Mouse (Mus musculus) midbrain, embryonic 15.5 days (tissue): ENCODE measurements around the gene Prm1. TPM values are rescaled to one million over a fixed set of nuclear protein-coding genes. Genes with fewer than 3 reads are reported as not detected.

ENCODE experiments used
- ATAC-seq: fragments of 200-750 bp; cut with Nextera tagmentation; replicated peaks from 2 replicates; pipeline ENCODE4 v1.8.0; 2017; ENCODE audit warnings: moderate TSS enrichment
- H3K27ac ChIP-seq: fragments of 300-500 bp; sonication (generic); 2 replicates; pipeline ENCODE4 v1.5.1; 2015; ENCODE audit warnings: mild to moderate bottlenecking, inconsistent platforms
- H3K27me3 ChIP-seq: fragments of 300-500 bp; sonication (generic); replicated peaks from 2 replicates; pipeline ENCODE4 v1.6.1; 2015; ENCODE audit warnings: inconsistent platforms
- H3K36me3 ChIP-seq: fragments of 300-500 bp; sonication (generic); replicated peaks from 2 replicates; pipeline ENCODE4 v1.6.1; 2015; ENCODE audit warnings: inconsistent platforms
- H3K4me1 ChIP-seq: fragments of 300-500 bp; sonication (generic); 2 replicates; pipeline ENCODE4 v1.6.1; 2015; ENCODE audit warnings: inconsistent platforms
- H3K4me2 ChIP-seq: fragments of 300-500 bp; sonication (generic); 2 replicates; pipeline ENCODE4 v1.6.1; 2015; ENCODE audit warnings: inconsistent platforms, mild to moderate bottlenecking, moderate library complexity
- H3K4me3 ChIP-seq: fragments of 300-500 bp; sonication (generic); 2 replicates; pipeline ENCODE4 v1.5.1; 2015; ENCODE audit warnings: mild to moderate bottlenecking, inconsistent platforms
- H3K9ac ChIP-seq: fragments of 300-500 bp; sonication (generic); 2 replicates; pipeline ENCODE4 v1.6.1; 2015; ENCODE audit warnings: mild to moderate bottlenecking, inconsistent platforms
- H3K9me3 ChIP-seq: fragments of 300-500 bp; sonication (generic); 2 replicates; pipeline ENCODE4 v1.6.1; 2016; ENCODE audit warnings: inconsistent platforms
- WGBS: fragments of 180-500 bp; shearing (Covaris S2); methylation state at CpG from one replicate; pipeline ENCODE4 v1.1.7; 2015; ENCODE audit warnings: mixed read lengths; 5-methylcytosine and 5-hydroxymethylcytosine counted together
- polyA plus RNA-seq: library from polyadenylated mRNA; unstranded; fragments of >200 nt; fragmentation: Nextera tagmentation; extraction: Ambion mirVana; gene quantifications from 2 replicates; pipeline ENCODE4 v1.2.1, GENCODE M21; 2015

Prm1 gene
- polyA plus RNA-seq, 1 experiment from 2014 or later: 0.41 TPM

GRCm38 (mm10) chr16:10786288-10786687 lies 19.4 kb downstream of the Prm1 start:
- WGBS: under 1% methylated on average over 9 of the region's 9 CpGs
- peak; percentile 50 for ATAC-seq
- Histone ChIP-seq H3K4me1 (peaks cover 35% of the 10 kb centered on the region), H3K36me3 (no peaks in the 10 kb centered on the region), H3K9me3 (no peaks in the 10 kb centered on the region), H3K4me3 (peak overlapping the region; percentile 53), H3K9ac (peak overlapping the region; percentile 55), H3K27me3 (peaks cover 8% of the 10 kb centered on the region; the same call in 1 of the 2 replicates), H3K27ac (peak overlapping the region; percentile 83), H3K4me2 (peak overlapping the region; percentile 91)

GRCm38 (mm10) chr16:10785371-10786231 lies 20.0 kb downstream of the Prm1 start, which contains the start of gene Socs1:
TSS of gene Socs1 (minus strand) at chr16:10785536.
- Histone ChIP-seq H3K4me3 (peak within 1 kb of the TSS; percentile 53), H3K4me1 (peaks cover 35% of the 10 kb centered on the region), H3K27ac (peak within 1 kb of the TSS; percentile 83), H3K4me2 (peak within 1 kb of the TSS; percentile 91), H3K9ac (peak within 1 kb of the TSS; percentile 55), H3K36me3 (no peaks in the 10 kb centered on the region), H3K27me3 (peaks cover 8% of the 10 kb centered on the region; the same call in 1 of the 2 replicates), H3K9me3 (no peaks in the 10 kb centered on the region)
- WGBS: under 1% methylated on average over 56 of the region's 59 CpGs
- peak; percentile 89 for ATAC-seq

GRCm38 (mm10) chr16:10784793-10785370 lies 20.8 kb downstream of the Prm1 start:
- Histone ChIP-seq H3K27me3 (peaks cover 8% of the 10 kb centered on the region; the same call in 1 of the 2 replicates), H3K36me3 (no peaks in the 10 kb centered on the region), H3K9me3 (no peaks in the 10 kb centered on the region), H3K4me1 (peaks cover 35% of the 10 kb centered on the region), H3K4me2 (peak overlapping the region; percentile 91), H3K9ac (peak overlapping the region; percentile 55), H3K27ac (peak overlapping the region; percentile 83), H3K4me3 (peak overlapping the region; percentile 53)
- under 1% methylated on average over 53 of the region's 55 CpGs for WGBS
- peak; percentile 85 for ATAC-seq

- Histone ChIP-seq H3K9ac (peak overlapping the region; percentile 55), H3K4me3 (peak overlapping the region; percentile 53), H3K4me1 (peaks cover 35% of the 10 kb centered on the region), H3K27me3 (peaks cover 8% of the 10 kb centered on the region; the same call in 1 of the 2 replicates), H3K36me3 (no peaks in the 10 kb centered on the region), H3K4me2 (peak overlapping the region; percentile 91), H3K27ac (peak overlapping the region; percentile 83), H3K9me3 (no peaks in the 10 kb centered on the region)
- peak; percentile 15 for ATAC-seq
- 3% methylated on average over 81 of the region's 81 CpGs for whole genome bisulfite sequencing
Measured at GRCm38 (mm10) chr16:10783883-10784792, 21.5 kb downstream of the Prm1 start.

- WGBS: 70% methylated on average over 8 of the region's 8 CpGs
- Histone ChIP-seq H3K4me3 (no peak overlapping the region), H3K4me2 (peak overlapping the region; percentile 91)
Measured at GRCm38 (mm10) chr16:10783451-10783850, 22.2 kb downstream of the Prm1 start.

GRCm38 (mm10) chr16:10783152-10783434 lies 22.5 kb downstream of the Prm1 start:
- H3K4me1 ChIP-seq: peaks cover 35% of the 10 kb centered on the region
- H3K4me3 ChIP-seq: no peak overlapping the region
- no peak overlapping the region for H3K9ac ChIP-seq
- H3K9me3 ChIP-seq: no peaks in the 10 kb centered on the region
- H3K27me3 ChIP-seq: peaks cover 8% of the 10 kb centered on the region; the same call in 1 of the 2 replicates
- H3K27ac ChIP-seq: no peak overlapping the region
- no peak for ATAC-seq
- peak overlapping the region; percentile 91; the same call in 1 of the 2 replicates for H3K4me2 ChIP-seq
- WGBS: 59% methylated on average over 1 of the region's 1 CpGs
- no peaks in the 10 kb centered on the region for H3K36me3 ChIP-seq

More at GRCm38 (mm10) chr16:10783451-10783850, 22.2 kb downstream of the Prm1 start:
- no peaks in the 10 kb centered on the region for H3K36me3 ChIP-seq
- H3K4me1 ChIP-seq: peaks cover 35% of the 10 kb centered on the region
- H3K9ac ChIP-seq: no peak overlapping the region
- peaks cover 8% of the 10 kb centered on the region; the same call in 1 of the 2 replicates for H3K27me3 ChIP-seq
- ATAC-seq: no peak
- H3K9me3 ChIP-seq: no peaks in the 10 kb centered on the region
- no peak overlapping the region for H3K27ac ChIP-seq

GRCm38 (mm10) chr16:10782377-10783151 lies 23.1 kb downstream of the Prm1 start:
- Histone ChIP-seq H3K4me2 (peak overlapping the region; percentile 91; the same call in 1 of the 2 replicates), H3K4me3 (no peak overlapping the region), H3K36me3 (no peaks in the 10 kb centered on the region), H3K4me1 (peaks cover 35% of the 10 kb centered on the region), H3K9me3 (no peaks in the 10 kb centered on the region), H3K9ac (no peak overlapping the region; the same call in 1 of the 2 replicates), H3K27ac (no peak overlapping the region), H3K27me3 (peaks cover 8% of the 10 kb centered on the region; the same call in 1 of the 2 replicates)
- whole genome bisulfite sequencing: 42% methylated on average over 6 of the region's 6 CpGs
- ATAC-seq: no peak

GRCm38 (mm10) chr16:10781862-10782371 lies 23.7 kb downstream of the Prm1 start:
- H3K4me3 ChIP-seq: no peak overlapping the region
- WGBS: 45% methylated on average over 9 of the region's 9 CpGs
- H3K9me3 ChIP-seq: no peaks in the 10 kb centered on the region
- no peak for ATAC-seq
- H3K27me3 ChIP-seq: peaks cover 8% of the 10 kb centered on the region; the same call in 1 of the 2 replicates
- H3K36me3 ChIP-seq: no peaks in the 10 kb centered on the region
- no peak overlapping the region for H3K4me2 ChIP-seq
- no peak overlapping the region for H3K27ac ChIP-seq
- H3K9ac ChIP-seq: no peak overlapping the region
- peaks cover 35% of the 10 kb centered on the region for H3K4me1 ChIP-seq

- WGBS: 90% methylated on average over 5 of the region's 5 CpGs
- H3K36me3 ChIP-seq: no peaks in the 10 kb centered on the region
- no peak overlapping the region for H3K4me2 ChIP-seq
- H3K4me3 ChIP-seq: no peak overlapping the region
- no peak overlapping the region for H3K27ac ChIP-seq
- no peaks in the 10 kb centered on the region for H3K9me3 ChIP-seq
- peaks cover 26% of the 10 kb centered on the region for H3K4me1 ChIP-seq
- no peak overlapping the region for H3K9ac ChIP-seq
- H3K27me3 ChIP-seq: peaks cover 8% of the 10 kb centered on the region; the same call in 1 of the 2 replicates
- no peak for ATAC-seq
Measured at GRCm38 (mm10) chr16:10780631-10781120, 25.0 kb downstream of the Prm1 start.

GRCm38 (mm10) chr16:10777579-10778160 lies 28.0 kb downstream of the Prm1 start:
- Histone ChIP-seq H3K4me3 (no peak overlapping the region), H3K9me3 (no peaks in the 10 kb centered on the region), H3K36me3 (no peaks in the 10 kb centered on the region), H3K27ac (no peak overlapping the region), H3K4me1 (0 out of 2 replicates have a peak, but pooled peaks cover 5% of the 10 kb centered on the region), H3K27me3 (no peaks in the 10 kb centered on the region), H3K4me2 (no peak overlapping the region), H3K9ac (no peak overlapping the region)
- no peak for ATAC-seq
- WGBS: 68% methylated on average over 5 of the region's 5 CpGs
